Mouse (Mus musculus) erythroblast, embryonic 14.5 days (primary cell): Measurements from ENCODE around the gene Gm765. TPM values are rescaled to one million over a fixed set of nuclear protein-coding genes. Genes with fewer than 3 reads are reported as not detected.

Experiments used
- H3K27me3 ChIP-seq: 2 replicates; pipeline ENCODE4 v1.6.1; 2012; ENCODE audit warnings: inconsistent platforms; ENCODE audit not compliant: control insufficient read depth
- H3K36me3 ChIP-seq: 2 replicates; pipeline ENCODE4 v1.6.1; 2012; ENCODE audit warnings: mild to moderate bottlenecking, inconsistent platforms; ENCODE audit not compliant: control insufficient read depth
- H3K4me1 ChIP-seq: 2 replicates; pipeline ENCODE4 v1.6.1; 2012; ENCODE audit warnings: inconsistent platforms; ENCODE audit not compliant: control insufficient read depth
- H3K4me3 ChIP-seq: replicated peaks from 2 replicates; pipeline ENCODE3; 2012; ENCODE audit warnings: moderate library complexity, mild to moderate bottlenecking, inconsistent platforms
- H3K9me3 ChIP-seq: 2 replicates; pipeline ENCODE4 v1.6.1; 2012; ENCODE audit warnings: low read length, inconsistent platforms, mixed read lengths; ENCODE audit not compliant: control insufficient read depth
- GATA1 ChIP-seq: IDR thresholded peaks from 2 replicates; pipeline ENCODE4 v1.6.1; 2012; ENCODE audit warnings: low read length, inconsistent platforms, mixed read lengths
- TAL1 ChIP-seq: IDR thresholded peaks from 3 replicates; pipeline ENCODE4 v1.6.1; 2012; ENCODE audit warnings: low read length, inconsistent platforms, mixed read lengths
- polyA plus RNA-seq: library from polyadenylated mRNA; stranded (reverse); fragments of >175 nt; gene quantifications from 2 replicates; pipeline ENCODE4 v1.2.3, GENCODE M21; 2012

The Gm765 gene
- polyA plus RNA-seq, result not detected in 2 replicates

DNA sequence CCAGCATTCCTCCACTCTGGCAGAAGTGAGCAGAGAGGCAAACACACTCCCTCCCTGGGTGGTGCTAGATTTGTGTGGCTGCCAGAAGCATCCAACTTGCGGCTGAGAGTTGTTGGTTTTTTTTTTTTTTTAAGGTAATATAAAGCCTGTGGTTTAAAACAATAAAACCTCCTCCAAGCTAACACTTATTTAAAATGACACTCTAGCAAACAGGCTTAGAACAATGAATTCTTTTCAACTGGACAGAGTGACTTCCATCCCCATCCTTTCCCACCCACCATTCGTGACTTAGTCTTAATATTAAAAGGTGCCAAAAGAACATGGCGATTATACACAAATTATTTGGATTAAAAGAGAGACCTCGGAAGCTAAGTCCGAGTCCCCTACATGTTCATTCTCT is at the start of gene Gm765:
Gene Gm765, minus strand, starts transcription at position 101 of the 400 bp plus-strand sequence.
- Histone ChIP-seq H3K4me1 (no peaks in the 10 kb centered on the region), H3K36me3 (no peaks in the 10 kb centered on the region), H3K9me3 (peaks cover 2% of the 10 kb centered on the region; the same call in 1 of the 2 replicates), H3K27me3 (no peaks in the 10 kb centered on the region), H3K4me3 (no peak within 1 kb of the TSS)
- TF ChIP-seq TAL1 (no peak), GATA1 (no peak)

DNA sequence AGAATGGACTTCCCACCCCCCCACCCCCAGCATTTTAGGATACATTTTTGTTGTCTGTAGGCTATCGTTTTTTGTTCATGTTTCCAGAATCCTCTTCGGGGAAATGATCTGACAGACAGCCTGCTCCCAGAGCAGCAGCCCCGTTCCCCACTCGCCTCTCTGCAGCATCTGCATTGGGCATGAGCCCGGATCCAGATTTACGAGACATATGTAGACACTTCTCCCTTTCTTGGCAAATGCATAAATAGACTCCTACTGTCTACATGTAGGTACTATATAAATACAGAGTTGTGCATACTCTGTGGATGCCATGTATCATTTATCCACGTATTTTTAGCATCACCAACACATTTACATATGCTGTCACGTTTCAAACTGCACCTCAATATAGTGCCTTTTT is 42.9 kb upstream of the Gm765 start:
- Histone ChIP-seq H3K4me3 (no peak overlapping the region), H3K27me3 (no peaks in the 10 kb centered on the region), H3K4me1 (no peaks in the 10 kb centered on the region), H3K36me3 (no peaks in the 10 kb centered on the region), H3K9me3 (no peaks in the 10 kb centered on the region)
- no peak for TF ChIP-seq GATA1
- TF ChIP-seq TAL1, result no peak

DNA sequence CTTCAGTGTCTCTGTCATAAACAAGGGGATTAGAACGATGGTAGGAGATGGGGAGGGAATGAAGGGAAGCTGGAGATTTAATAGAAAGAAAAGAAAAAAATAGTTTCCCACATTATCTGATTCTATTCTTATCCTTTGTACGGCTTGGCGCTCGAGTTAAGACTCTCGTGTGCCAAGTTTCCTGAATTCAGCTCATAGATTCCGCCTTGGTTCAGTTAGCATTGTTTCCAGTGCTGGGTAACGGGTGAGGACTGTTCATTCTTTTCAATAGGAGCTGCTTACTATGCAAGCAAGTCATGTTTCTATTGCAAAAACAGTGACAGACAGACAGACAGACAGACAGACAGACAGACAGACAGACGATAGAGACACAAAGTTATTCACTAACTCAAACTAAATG is 41.9 kb upstream of the Gm765 start:
- Histone ChIP-seq H3K9me3 (no peaks in the 10 kb centered on the region), H3K36me3 (no peaks in the 10 kb centered on the region)
- no peak for TF ChIP-seq TAL1
- no peak for TF ChIP-seq GATA1

DNA sequence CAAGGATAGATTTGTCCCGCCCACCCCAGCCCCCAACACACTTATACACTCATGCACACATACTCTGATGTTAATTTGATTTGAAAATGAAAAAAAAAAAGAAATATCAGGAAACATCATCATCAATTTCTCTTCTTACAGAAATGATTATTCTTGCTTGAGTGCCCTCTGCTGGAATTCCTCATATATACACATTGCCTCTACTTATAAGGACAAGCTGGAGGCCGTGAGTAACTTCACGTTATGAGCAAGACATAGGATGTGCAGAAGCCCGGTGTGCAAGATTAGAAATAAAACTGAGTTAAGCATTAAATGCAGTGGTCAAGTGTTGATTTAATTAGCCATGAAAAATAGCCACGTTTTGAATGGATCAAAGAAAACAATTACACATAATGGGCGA is 40.9 kb upstream of the Gm765 start:
- TF ChIP-seq TAL1 (no peak), GATA1 (no peak)
- no peak overlapping the region for H3K4me3 ChIP-seq
- no peaks in the 10 kb centered on the region for H3K36me3 ChIP-seq
- no peaks in the 10 kb centered on the region for H3K4me1 ChIP-seq
- no peaks in the 10 kb centered on the region for H3K27me3 ChIP-seq
- no peaks in the 10 kb centered on the region for H3K9me3 ChIP-seq

More for the DNA sequence above, 41.9 kb upstream of the Gm765 start:
- H3K27me3 ChIP-seq, result no peaks in the 10 kb centered on the region
- no peak overlapping the region for H3K4me3 ChIP-seq
- no peaks in the 10 kb centered on the region for H3K4me1 ChIP-seq

DNA sequence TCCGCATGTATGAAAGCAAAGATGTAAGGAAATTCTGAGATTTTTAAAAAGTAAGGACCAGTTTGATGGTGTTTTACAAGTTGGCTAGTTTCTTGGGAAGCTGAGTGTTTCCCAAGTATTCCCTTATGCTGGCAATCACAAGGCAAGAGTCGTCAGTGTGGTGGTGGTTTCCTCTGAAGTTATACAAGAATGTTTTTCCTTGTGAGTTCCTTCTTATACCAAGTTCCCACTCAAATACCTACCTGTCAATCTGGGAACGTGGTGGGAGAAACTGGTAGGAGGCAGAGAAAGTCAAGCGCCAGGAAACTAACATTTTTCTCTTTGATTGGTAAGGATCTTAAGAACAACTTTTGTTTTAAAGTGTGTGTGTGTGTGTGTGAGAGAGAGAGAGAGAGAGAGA is 23.6 kb upstream of the Gm765 start:
- no peak for TF ChIP-seq TAL1
- no peak for TF ChIP-seq GATA1

DNA sequence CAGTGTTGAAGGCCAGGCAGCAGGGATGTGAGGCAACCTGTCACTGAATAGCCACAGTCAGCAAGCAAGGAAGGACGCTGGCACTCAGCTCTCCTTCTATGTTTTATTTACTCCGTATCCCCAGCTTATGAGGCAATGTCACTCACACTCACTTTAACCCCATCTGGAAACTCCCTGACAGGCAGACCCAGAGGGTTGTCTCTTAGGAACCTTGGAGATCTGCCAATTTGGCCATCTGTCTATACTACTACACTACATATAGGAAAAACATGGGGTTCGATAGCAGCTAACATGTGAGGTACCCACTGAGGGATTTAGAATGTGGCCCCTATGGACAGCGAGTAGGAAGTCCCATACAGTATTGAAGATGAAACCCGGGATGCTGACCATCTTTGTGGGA is 12.7 kb upstream of the Gm765 start:
- Histone ChIP-seq H3K27me3 (no peaks in the 10 kb centered on the region), H3K9me3 (peaks cover 2% of the 10 kb centered on the region; the same call in 1 of the 2 replicates), H3K4me1 (no peaks in the 10 kb centered on the region), H3K36me3 (no peaks in the 10 kb centered on the region), H3K4me3 (no peak overlapping the region)
- TF ChIP-seq TAL1 (no peak), GATA1 (no peak)

More for the DNA sequence above, 23.6 kb upstream of the Gm765 start:
- H3K4me3 ChIP-seq, result no peak overlapping the region
- no peaks in the 10 kb centered on the region for H3K4me1 ChIP-seq
- H3K36me3 ChIP-seq, result no peaks in the 10 kb centered on the region
- no peaks in the 10 kb centered on the region for H3K27me3 ChIP-seq
- H3K9me3 ChIP-seq, result no peaks in the 10 kb centered on the region

DNA sequence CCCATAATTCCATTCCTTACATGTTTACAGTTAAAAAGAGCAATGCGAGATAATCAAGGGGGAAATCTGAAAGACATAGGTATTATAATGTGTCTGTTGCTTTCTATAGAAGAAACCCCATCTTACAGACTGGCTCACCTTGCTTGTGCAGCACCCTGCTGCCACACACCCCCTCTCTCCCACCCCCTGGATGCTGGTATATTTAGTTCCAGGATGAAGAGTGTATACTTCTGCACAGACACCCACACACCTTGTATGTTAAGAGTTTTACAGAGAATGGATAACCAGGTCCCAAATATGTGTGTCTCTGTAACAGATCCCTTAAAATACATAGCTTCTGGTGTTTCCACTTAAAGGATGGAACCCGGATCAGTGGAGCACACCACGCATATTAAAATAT is 10.7 kb upstream of the Gm765 start:
- Histone ChIP-seq H3K4me1 (no peaks in the 10 kb centered on the region), H3K36me3 (no peaks in the 10 kb centered on the region), H3K27me3 (no peaks in the 10 kb centered on the region), H3K4me3 (no peak overlapping the region), H3K9me3 (peaks cover 2% of the 10 kb centered on the region; the same call in 1 of the 2 replicates)
- TF ChIP-seq GATA1 (no peak), TAL1 (no peak)

DNA sequence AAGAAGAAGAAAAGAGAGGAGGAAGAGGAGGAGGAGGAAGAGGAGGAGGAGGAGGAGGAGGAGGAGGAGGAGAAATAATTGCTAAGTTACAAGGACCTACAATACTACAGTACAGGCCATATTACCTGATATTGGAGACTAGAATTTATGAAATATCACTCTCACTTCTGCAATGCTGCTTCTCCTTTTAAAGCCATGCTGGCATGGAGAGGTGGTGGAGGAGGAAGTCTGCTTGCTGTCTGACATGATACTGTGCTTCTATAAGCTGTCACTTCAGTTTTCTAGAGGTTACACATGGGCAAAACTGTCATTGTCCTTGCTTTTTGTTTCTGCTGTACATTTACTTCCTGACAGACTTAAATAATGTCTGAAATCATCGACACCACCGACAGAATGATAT is 9.8 kb downstream of the Gm765 start:
- no peak overlapping the region for H3K4me3 ChIP-seq
- TF ChIP-seq TAL1 (no peak), GATA1 (no peak)
- H3K9me3 ChIP-seq, result no peaks in the 10 kb centered on the region
- no peaks in the 10 kb centered on the region for H3K36me3 ChIP-seq
- H3K4me1 ChIP-seq, result no peaks in the 10 kb centered on the region
- H3K27me3 ChIP-seq, result no peaks in the 10 kb centered on the region

DNA sequence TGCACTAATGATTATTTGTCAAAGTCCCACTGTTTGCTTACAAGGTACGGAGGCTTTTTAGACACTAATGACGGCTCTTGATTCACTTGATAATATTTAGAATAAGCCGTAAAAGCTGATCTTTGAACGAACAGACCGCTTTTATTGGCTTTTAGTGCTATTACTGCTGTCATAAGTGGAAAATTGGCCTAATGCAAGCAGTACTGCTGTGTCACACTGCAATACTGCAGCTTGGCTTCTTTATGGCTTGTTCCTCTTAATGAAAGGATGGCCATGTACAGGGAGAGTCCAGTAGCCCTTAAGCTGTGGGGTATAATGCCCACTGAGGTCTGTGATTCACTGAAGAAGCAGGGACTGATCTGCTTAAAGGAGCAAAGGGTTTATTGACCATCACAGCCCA is 30.9 kb downstream of the Gm765 start:
- TF ChIP-seq TAL1, result no peak
- TF ChIP-seq GATA1, result no peak
- Histone ChIP-seq H3K4me1 (no peaks in the 10 kb centered on the region), H3K27me3 (no peaks in the 10 kb centered on the region), H3K36me3 (no peaks in the 10 kb centered on the region), H3K9me3 (peaks cover 9% of the 10 kb centered on the region), H3K4me3 (no peak overlapping the region)

DNA sequence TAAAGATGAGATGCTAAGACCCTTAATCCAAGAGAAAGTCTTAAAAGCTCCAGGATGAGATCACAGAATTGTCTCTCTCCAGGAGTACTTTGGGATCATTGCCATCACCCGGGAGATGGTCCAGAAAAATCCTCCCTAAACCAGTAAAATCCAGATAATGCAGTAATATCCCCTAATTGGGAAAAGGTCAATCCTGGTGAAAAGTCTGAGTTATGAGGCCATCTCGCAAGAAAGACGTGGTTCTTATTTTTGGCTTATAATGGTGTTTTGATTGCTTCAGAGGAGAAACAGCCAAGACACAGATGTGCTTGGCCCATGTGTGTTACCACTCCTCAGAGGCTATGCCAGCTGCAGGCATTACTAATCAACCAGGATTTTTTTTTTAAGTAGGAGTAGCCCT is 34.9 kb downstream of the Gm765 start:
- H3K4me1 ChIP-seq, result no peaks in the 10 kb centered on the region
- H3K9me3 ChIP-seq, result peaks cover 9% of the 10 kb centered on the region
- no peaks in the 10 kb centered on the region for H3K27me3 ChIP-seq
- H3K4me3 ChIP-seq, result no peak overlapping the region
- no peaks in the 10 kb centered on the region for H3K36me3 ChIP-seq
- no peak for TF ChIP-seq TAL1
- TF ChIP-seq GATA1, result no peak
